Mouse (Mus musculus) neural tube, embryonic 11.5 days (tissue): ENCODE results near the gene Pisd. TPM values are rescaled to one million over a fixed set of nuclear protein-coding genes. Genes with fewer than 3 reads are reported as not detected.
A peak's percentile ranks its signal among the peaks of the same experiment; 100 is the strongest.
"Not testable (repeated sequence)": the region's sequence is repeated elsewhere in the genome, so short reads cannot be mapped to it uniquely, and the experiment has no call there.

Source experiments
- ATAC-seq: fragments of 200-750 bp; cut with Nextera tagmentation; 2 replicates; pipeline ENCODE4 v1.8.0; 2017; ENCODE audit warnings: moderate number of reproducible peaks, mild to moderate bottlenecking, moderate TSS enrichment, moderate library complexity; ENCODE audit not compliant: insufficient read depth, low FRiP score, low TSS enrichment
- DNase-seq: peaks from one replicate; pipeline ENCODE4 v3.0.0-alpha.2; 2015; ENCODE audit warnings: low spot score
- H3K27ac ChIP-seq: fragments of 300-500 bp; sonication (generic); 2 replicates; pipeline ENCODE4 v1.5.1; 2014; ENCODE audit warnings: low read depth, mild to moderate bottlenecking, low read length
- H3K27me3 ChIP-seq: fragments of 300-500 bp; sonication (generic); 2 replicates; pipeline ENCODE4 v1.6.1; 2014; ENCODE audit warnings: mild to moderate bottlenecking, low read length, mixed read lengths; ENCODE audit not compliant: control insufficient read depth, insufficient read depth
- H3K36me3 ChIP-seq: fragments of 300-500 bp; sonication (generic); 2 replicates; pipeline ENCODE4 v1.6.1; 2014; ENCODE audit warnings: mild to moderate bottlenecking, low read length, moderate library complexity, mixed read lengths; ENCODE audit not compliant: control insufficient read depth, insufficient read depth
- H3K4me1 ChIP-seq: fragments of 300-500 bp; sonication (generic); 2 replicates; pipeline ENCODE4 v1.6.1; 2014; ENCODE audit warnings: low read length, mixed read lengths; ENCODE audit not compliant: control insufficient read depth, insufficient read depth
- H3K4me2 ChIP-seq: fragments of 300-500 bp; sonication (generic); 2 replicates; pipeline ENCODE4 v1.6.1; 2014; ENCODE audit warnings: low read depth, mild to moderate bottlenecking, moderate library complexity
- H3K4me3 ChIP-seq: fragments of 300-500 bp; sonication (generic); 2 replicates; pipeline ENCODE4 v1.5.1; 2014; ENCODE audit warnings: low read depth, low read length
- H3K9ac ChIP-seq: fragments of 300-500 bp; sonication (generic); 2 replicates; pipeline ENCODE4 v1.6.1; 2014; ENCODE audit warnings: mild to moderate bottlenecking, low read length
- H3K9me3 ChIP-seq: fragments of 300-500 bp; sonication (generic); 2 replicates; pipeline ENCODE4 v1.6.1; 2016; ENCODE audit warnings: low read length; ENCODE audit not compliant: control insufficient read depth
- WGBS: fragments of 180-500 bp; shearing (Covaris S2); extraction: QIAGEN DNeasy Blood & Tissue Kit; methylation state at CpG from one replicate; pipeline ENCODE4 v1.1.7; 2014; 5-methylcytosine and 5-hydroxymethylcytosine counted together
- polyA plus RNA-seq: library from polyadenylated mRNA; unstranded; fragments of >200 nt; fragmentation: Nextera tagmentation; extraction: Ambion mirVana; gene quantifications from 2 replicates; pipeline ENCODE4 v1.2.1, GENCODE M21; 2014

The Pisd gene
- polyA plus RNA-seq, 1 experiment from 2014 or later, result 78.3 TPM

DNA sequence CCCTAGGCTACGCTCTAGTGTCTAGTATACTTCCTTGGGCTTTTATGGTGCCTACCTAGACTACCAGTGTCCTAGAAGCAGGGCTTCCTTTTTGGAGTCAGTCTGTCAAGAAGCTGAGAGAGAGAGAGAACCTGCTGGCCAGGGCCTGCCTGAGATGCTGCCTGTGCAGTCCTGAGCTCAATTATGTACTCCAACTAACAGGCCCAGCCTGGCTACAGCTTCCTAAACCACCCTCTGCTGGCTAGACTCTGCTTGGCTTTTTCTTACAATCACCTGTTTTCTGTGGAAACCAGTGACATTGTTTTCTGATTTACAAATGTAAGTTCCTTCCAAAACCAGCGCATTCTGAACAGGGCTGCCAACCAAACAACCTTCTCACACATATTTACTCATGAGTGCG, 45.3 kb downstream of the Pisd start:
- ATAC-seq (no peak), DNase-seq (no peak)
- H3K4me3 ChIP-seq, result no peak overlapping the region
- WGBS, result 96% methylated on average over 3 of the region's 3 CpGs
- H3K4me2 ChIP-seq, result no peak overlapping the region
- H3K9ac ChIP-seq, result no peak overlapping the region
- no peak overlapping the region for H3K27ac ChIP-seq
- no peaks in the 10 kb centered on the region for H3K4me1 ChIP-seq
- no peaks in the 10 kb centered on the region for H3K27me3 ChIP-seq
- no peaks in the 10 kb centered on the region for H3K36me3 ChIP-seq
- no peaks in the 10 kb centered on the region for H3K9me3 ChIP-seq

DNA sequence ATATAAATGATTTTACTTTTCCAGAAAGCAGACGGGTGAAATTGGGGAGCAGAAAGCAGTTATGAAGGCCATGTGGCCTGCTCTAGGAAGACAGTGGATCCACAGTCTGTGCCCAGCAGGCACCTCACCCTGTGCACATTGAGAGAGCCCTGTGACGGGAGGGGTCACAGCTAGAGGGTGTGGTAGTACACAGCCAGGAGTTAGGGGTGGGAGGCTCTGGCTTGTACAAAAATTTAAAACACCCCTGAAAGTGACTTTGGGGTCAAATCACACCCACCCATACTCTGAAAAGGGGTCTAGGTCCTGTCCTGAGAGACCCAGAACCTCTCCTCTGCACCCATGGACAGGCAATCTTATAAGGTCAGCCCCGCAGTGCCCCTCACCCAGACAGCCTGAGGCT, 48.7 kb downstream of the Pisd start:
- DNase-seq, H3K36me3 ChIP-seq, H3K4me3 ChIP-seq, H3K9me3 ChIP-seq, H3K4me2 ChIP-seq, H3K9ac ChIP-seq, H3K4me1 ChIP-seq, H3K27me3 ChIP-seq, H3K27ac ChIP-seq: not testable (repeated sequence)
- peak; percentile 48; the same call in 1 of the 2 replicates for ATAC-seq
- WGBS, result 89% methylated on average over 3 of the region's 3 CpGs

DNA sequence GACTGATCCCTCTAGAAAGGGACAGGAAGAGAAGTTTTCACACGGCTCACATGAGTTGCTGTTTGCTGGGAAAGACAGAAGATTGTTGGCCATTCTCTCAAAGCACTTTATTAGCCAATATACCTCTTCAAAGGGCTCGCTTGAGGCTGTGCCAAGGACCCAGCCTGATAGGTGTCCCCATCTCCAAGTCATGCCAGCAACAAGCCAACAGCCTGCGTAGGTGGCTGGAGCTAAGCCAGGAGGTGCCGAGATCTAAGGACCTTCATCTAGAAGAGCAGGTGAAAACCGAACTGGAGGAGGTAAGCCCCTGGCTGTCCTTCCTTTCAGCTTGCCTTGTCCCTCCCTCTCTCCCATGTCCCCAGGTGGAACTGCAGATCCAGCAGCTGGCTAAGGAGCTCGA, 49.7 kb downstream of the Pisd start:
- Histone ChIP-seq H3K9me3 (no peaks in the 10 kb centered on the region), H3K4me1 (no peaks in the 10 kb centered on the region), H3K27ac (no peak overlapping the region), H3K4me3 (no peak overlapping the region), H3K27me3 (no peaks in the 10 kb centered on the region), H3K4me2 (no peak overlapping the region), H3K9ac (no peak overlapping the region), H3K36me3 (no peaks in the 10 kb centered on the region)
- no peak for DNase-seq
- no peak for ATAC-seq
- WGBS, result 85% methylated on average over 6 of the region's 6 CpGs

DNA sequence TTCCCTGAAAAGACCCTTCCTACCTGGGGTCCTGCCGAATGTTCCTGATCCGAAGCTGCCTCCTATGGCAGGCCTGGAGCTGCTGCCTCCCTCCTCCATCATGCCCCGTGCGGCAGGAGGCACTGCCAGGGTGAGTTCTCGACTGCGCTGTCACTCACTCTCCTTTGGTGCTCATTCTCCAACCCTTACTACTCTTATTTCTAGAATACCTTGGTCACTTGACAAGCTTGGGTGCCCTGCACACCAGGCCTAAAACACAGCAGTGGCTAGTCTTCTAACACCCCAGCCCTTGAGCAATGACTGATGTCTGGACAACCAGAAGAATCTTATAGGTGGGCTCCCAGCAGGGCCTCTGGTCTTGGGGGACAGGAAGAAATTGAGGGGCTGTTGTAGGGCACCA, 51.6 kb downstream of the Pisd start:
- 88% methylated on average over 6 of the region's 6 CpGs for WGBS
- not testable (repeated sequence) for H3K27me3 ChIP-seq, H3K27ac ChIP-seq, H3K9me3 ChIP-seq, H3K4me3 ChIP-seq, H3K36me3 ChIP-seq, DNase-seq, H3K4me1 ChIP-seq, H3K9ac ChIP-seq, H3K4me2 ChIP-seq
- peak; percentile 48; the same call in 1 of the 2 replicates for ATAC-seq

DNA sequence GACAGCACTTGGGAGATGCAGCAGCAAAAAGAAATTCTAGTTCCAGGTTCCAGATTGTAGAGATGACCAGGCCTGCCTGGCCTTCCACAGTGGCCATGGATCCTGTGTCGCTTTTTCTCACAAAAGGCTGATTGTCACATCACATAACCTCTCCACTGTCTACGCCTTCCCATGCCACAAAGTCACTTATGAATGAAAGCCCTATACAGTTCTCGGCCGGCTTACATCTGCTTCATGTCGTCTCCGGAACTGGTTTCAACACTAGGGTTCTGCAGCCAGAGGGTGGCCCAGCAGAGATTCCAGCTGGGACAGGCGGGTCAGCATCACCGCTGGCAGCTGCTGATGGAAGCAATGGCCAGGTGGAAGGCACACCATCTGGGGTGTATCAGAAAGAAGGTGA, 56.6 kb downstream of the Pisd start:
- Histone ChIP-seq H3K4me3 (no peak overlapping the region), H3K27ac (no peak overlapping the region), H3K4me2 (no peak overlapping the region), H3K36me3 (no peaks in the 10 kb centered on the region), H3K9me3 (no peaks in the 10 kb centered on the region), H3K4me1 (no peaks in the 10 kb centered on the region), H3K9ac (no peak overlapping the region), H3K27me3 (no peaks in the 10 kb centered on the region)
- WGBS, result 84% methylated on average over 8 of the region's 8 CpGs
- DNase-seq (no peak), ATAC-seq (no peak)

DNA sequence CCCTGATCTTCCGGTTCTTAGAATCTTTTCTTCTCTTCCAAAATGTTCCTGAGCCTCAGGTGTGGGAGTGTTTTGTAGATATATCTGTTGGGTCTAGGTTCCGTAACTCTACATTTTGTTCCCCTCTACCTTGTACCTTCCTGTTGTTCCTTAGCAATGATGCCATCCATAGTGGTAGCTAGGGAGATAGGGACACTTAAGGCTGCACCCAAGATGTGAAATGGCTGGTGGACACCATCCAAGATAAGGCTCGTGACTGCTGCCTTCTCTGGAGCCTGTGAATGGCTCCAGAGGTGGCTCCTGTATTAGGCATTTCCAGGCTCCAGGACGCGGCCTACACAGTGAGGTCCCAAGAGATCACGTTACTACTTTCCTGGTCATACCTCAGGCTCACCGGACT, 57.1 kb downstream of the Pisd start:
- Histone ChIP-seq H3K27ac (no peak overlapping the region), H3K27me3 (no peaks in the 10 kb centered on the region), H3K9ac (no peak overlapping the region), H3K9me3 (no peaks in the 10 kb centered on the region), H3K36me3 (no peaks in the 10 kb centered on the region), H3K4me1 (no peaks in the 10 kb centered on the region), H3K4me3 (no peak overlapping the region), H3K4me2 (no peak overlapping the region)
- DNase-seq, result no peak
- ATAC-seq, result no peak
- 85% methylated on average over 7 of the region's 7 CpGs for WGBS

DNA sequence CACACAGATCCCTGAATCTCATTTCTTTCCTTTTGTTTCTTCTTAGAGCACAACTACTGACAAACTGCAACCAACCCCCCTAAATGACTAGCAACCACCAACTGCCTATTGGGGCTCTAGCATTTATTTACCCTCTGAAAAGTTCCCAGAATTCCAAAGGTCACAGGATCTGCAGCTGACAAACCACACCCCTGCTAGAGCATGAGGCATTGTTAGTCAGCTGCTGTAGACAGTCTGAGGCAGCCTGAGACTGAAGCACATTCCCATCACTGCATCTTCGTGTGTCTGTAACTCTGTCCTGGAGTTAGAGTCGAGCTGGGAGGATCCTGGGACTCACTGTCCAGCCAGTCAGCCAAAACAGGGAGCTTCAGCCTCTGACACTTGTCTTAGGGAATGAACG, 60.0 kb downstream of the Pisd start:
- not testable (repeated sequence) for H3K4me1 ChIP-seq, H3K27me3 ChIP-seq, H3K9ac ChIP-seq, H3K4me3 ChIP-seq, H3K27ac ChIP-seq, H3K36me3 ChIP-seq, H3K9me3 ChIP-seq, H3K4me2 ChIP-seq, DNase-seq, ATAC-seq
- 69% methylated on average over 3 of the region's 3 CpGs for WGBS

DNA sequence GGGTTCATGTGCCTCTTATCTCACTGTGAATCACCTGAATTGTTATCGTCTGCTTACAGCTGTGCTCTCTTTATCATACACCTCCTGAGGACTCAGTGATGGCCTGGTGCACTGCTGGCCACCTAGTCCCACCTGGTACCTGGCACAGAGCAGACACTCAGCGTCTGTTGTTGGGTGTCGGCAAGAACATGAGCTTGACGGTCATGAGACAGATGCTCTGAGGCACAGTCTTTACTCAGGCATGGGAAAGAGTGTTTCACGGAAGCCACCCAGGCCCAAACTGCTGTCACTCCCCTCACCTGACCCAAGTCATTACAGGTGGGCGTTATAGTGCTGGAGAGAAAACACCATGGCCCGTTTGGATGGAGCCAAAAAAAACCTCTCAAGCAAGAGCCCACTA, 61.5 kb downstream of the Pisd start:
- Histone ChIP-seq H3K9me3 (no peaks in the 10 kb centered on the region), H3K4me1 (no peaks in the 10 kb centered on the region), H3K27ac (no peak overlapping the region), H3K9ac (no peak overlapping the region), H3K4me2 (no peak overlapping the region), H3K27me3 (no peaks in the 10 kb centered on the region), H3K36me3 (no peaks in the 10 kb centered on the region), H3K4me3 (no peak overlapping the region)
- DNase-seq (no peak), ATAC-seq (no peak)
- 89% methylated on average over 7 of the region's 7 CpGs for WGBS

DNA sequence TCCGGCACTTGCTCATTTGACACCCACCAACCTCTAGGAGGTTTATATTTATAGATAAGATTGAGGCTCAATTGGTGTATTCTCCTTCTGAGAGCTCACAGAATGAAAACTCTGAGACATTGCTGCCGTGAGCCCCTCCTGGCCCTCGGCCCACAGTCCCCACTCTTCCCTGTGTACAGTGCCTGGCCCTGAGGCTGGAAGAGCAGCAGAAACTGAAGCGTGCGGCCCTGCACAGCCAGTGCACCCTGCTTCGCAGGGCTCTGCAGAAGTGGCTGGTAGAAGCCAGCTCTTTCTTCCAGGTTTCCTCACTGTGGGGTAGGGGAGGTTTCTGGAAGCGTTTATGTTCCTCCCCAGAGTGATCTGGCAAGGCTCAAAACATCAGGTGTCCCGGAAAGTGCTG, 62.7 kb downstream of the Pisd start:
- ATAC-seq, H3K9me3 ChIP-seq, H3K4me1 ChIP-seq, H3K36me3 ChIP-seq, H3K27ac ChIP-seq, DNase-seq, H3K9ac ChIP-seq, H3K27me3 ChIP-seq, H3K4me2 ChIP-seq, H3K4me3 ChIP-seq: not testable (repeated sequence)
- 88% methylated on average over 8 of the region's 8 CpGs for WGBS
